Mouse (Mus musculus) liver, embryonic 11.5 days (tissue): ENCODE measurements around the gene Maats1. TPM values are rescaled to one million over a fixed set of nuclear protein-coding genes. Genes with fewer than 3 reads are reported as not detected.
A peak's percentile ranks its signal among the peaks of the same experiment; 100 is the strongest.

Experiments
- ATAC-seq: fragments of 200-750 bp; cut with Nextera tagmentation; replicated peaks from 2 replicates; pipeline ENCODE4 v1.8.0; 2017; ENCODE audit warnings: moderate number of reproducible peaks, mild to moderate bottlenecking, moderate TSS enrichment, moderate library complexity; ENCODE audit not compliant: low FRiP score
- DNase-seq: peaks from one replicate; pipeline ENCODE4 v3.0.0-alpha.2; 2017; ENCODE audit warnings: low spot score
- H3K27ac ChIP-seq: fragments of 300-500 bp; sonication (generic); 2 replicates; pipeline ENCODE4 v1.5.1; 2014; ENCODE audit warnings: mild to moderate bottlenecking, low read depth, low read length, control low read depth
- H3K27me3 ChIP-seq: fragments of 300-500 bp; sonication (generic); replicated peaks from 2 replicates; pipeline ENCODE4 v1.6.1; 2014; ENCODE audit warnings: low read length, mixed read lengths; ENCODE audit not compliant: control insufficient read depth, insufficient read depth
- H3K36me3 ChIP-seq: fragments of 300-500 bp; sonication (generic); 2 replicates; pipeline ENCODE4 v1.6.1; 2014; ENCODE audit warnings: mild to moderate bottlenecking, low read length, moderate library complexity, mixed read lengths; ENCODE audit not compliant: control insufficient read depth, insufficient read depth
- H3K4me1 ChIP-seq: fragments of 300-500 bp; sonication (generic); replicated peaks from 2 replicates; pipeline ENCODE4 v1.6.1; 2014; ENCODE audit warnings: low read length, mixed read lengths; ENCODE audit not compliant: control insufficient read depth, insufficient read depth
- H3K4me2 ChIP-seq: fragments of 300-500 bp; sonication (generic); 2 replicates; pipeline ENCODE4 v1.6.1; 2014; ENCODE audit warnings: mild to moderate bottlenecking, control low read depth, moderate library complexity
- H3K4me3 ChIP-seq: fragments of 300-500 bp; sonication (generic); 2 replicates; pipeline ENCODE4 v1.5.1; 2014; ENCODE audit warnings: low read depth, low read length, control low read depth
- H3K9ac ChIP-seq: fragments of 300-500 bp; sonication (generic); 2 replicates; pipeline ENCODE4 v1.6.1; 2014; ENCODE audit warnings: low read depth, low read length, control low read depth
- H3K9me3 ChIP-seq: fragments of 300-500 bp; sonication (generic); 2 replicates; pipeline ENCODE4 v1.6.1; 2016; ENCODE audit warnings: low read length, inconsistent platforms, mixed read lengths; ENCODE audit not compliant: control insufficient read depth
- WGBS: fragments of 180-500 bp; shearing (Covaris S2); extraction: QIAGEN DNeasy Blood & Tissue Kit; methylation state at CpG from one replicate; pipeline ENCODE4 v1.1.7; 2014; 5-methylcytosine and 5-hydroxymethylcytosine counted together
- polyA plus RNA-seq: library from polyadenylated mRNA; unstranded; fragments of >200 nt; fragmentation: Nextera tagmentation; extraction: Ambion mirVana; gene quantifications from 2 replicates; pipeline ENCODE4 v1.2.1, GENCODE M21; 2014

Gene Maats1
- polyA plus RNA-seq, 1 experiment from 2014 or later, result 0.05 TPM

- ATAC-seq, result no peak
- 87% methylated on average over 3 of the region's 3 CpGs for WGBS
Measured at GRCm38 (mm10) chr16:38329340-38329739, 12.6 kb downstream of the Maats1 start.

DNA sequence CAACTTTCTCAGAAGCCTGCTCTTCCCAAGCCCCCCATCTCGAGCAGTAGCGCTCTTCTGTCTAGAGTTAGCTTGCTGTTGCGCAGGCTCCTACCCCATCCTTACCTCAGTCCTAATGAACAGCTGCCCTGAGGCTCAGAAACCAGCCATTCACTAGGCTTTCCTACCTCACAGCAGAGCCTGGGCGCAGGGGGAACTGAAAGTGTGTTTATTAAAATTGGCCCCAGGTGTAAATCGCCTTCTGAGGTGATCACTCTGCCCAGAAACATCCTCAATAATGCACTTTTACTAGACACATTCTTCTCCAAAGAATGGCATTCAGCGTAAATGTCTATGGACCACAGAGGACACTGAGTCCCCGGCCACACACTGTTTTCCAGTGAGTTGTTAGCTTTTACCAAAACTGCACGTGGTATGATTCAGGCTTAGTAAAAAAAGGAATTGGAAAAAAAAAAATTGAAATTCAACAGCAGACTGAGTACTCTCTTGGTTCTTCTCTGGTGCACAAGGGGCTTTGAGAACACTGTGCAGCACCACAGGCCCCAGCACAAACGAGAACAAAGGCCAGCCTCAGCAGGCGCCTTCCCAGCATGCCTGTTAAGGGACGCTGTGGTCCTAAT is 15.1 kb downstream of the Maats1 start:
- WGBS, result 83% methylated on average over 11 of the region's 11 CpGs
- DNase-seq (no peak), ATAC-seq (no peak)
- no peak overlapping the region for H3K27ac ChIP-seq
- no peaks in the 10 kb centered on the region for H3K4me1 ChIP-seq
- H3K9me3 ChIP-seq, result 0 out of 2 replicates have a peak, but pooled peaks cover 2% of the 10 kb centered on the region
- no peaks in the 10 kb centered on the region for H3K27me3 ChIP-seq
- H3K4me3 ChIP-seq, result no peak overlapping the region
- H3K4me2 ChIP-seq, result no peak overlapping the region
- no peak overlapping the region for H3K9ac ChIP-seq
- no peaks in the 10 kb centered on the region for H3K36me3 ChIP-seq

More at GRCm38 (mm10) chr16:38329340-38329739, 12.6 kb downstream of the Maats1 start:
- H3K27me3 ChIP-seq, result no peaks in the 10 kb centered on the region
- no peaks in the 10 kb centered on the region for H3K4me1 ChIP-seq
- H3K9me3 ChIP-seq, result 0 out of 2 replicates have a peak, but pooled peaks cover 2% of the 10 kb centered on the region
- no peak overlapping the region for H3K9ac ChIP-seq
- H3K4me2 ChIP-seq, result no peak overlapping the region
- H3K4me3 ChIP-seq, result no peak overlapping the region
- H3K36me3 ChIP-seq, result no peaks in the 10 kb centered on the region
- H3K27ac ChIP-seq, result no peak overlapping the region
- no peak for DNase-seq

DNA sequence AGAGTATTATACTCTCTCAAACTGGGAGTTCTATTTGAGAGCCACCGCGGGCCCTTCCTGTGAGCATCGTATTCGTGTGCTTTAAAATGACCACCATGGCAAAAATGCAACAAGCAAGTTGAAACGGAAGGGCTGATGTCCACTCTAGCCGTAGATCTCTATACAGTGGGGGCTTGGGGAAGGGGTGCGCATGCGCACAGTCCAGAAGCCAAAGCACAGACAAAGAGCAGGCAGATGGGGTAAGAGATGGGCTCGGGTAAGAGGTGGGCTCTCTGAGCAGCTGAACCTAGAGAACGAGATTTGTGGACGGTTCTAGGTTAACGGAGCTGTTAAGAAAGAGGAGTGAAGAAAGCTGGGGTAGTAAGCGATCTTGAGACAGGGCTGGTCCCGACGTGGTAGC is 17.6 kb downstream of the Maats1 start:
- no peak overlapping the region for H3K9ac ChIP-seq
- no peaks in the 10 kb centered on the region for H3K4me1 ChIP-seq
- H3K9me3 ChIP-seq, result 0 out of 2 replicates have a peak, but pooled peaks cover 1% of the 10 kb centered on the region
- no peaks in the 10 kb centered on the region for H3K36me3 ChIP-seq
- H3K27me3 ChIP-seq, result no peaks in the 10 kb centered on the region
- no peak for DNase-seq
- no peak overlapping the region for H3K4me3 ChIP-seq
- no peak for ATAC-seq
- 85% methylated on average over 15 of the region's 15 CpGs for WGBS
- no peak overlapping the region for H3K27ac ChIP-seq
- H3K4me2 ChIP-seq, result no peak overlapping the region

DNA sequence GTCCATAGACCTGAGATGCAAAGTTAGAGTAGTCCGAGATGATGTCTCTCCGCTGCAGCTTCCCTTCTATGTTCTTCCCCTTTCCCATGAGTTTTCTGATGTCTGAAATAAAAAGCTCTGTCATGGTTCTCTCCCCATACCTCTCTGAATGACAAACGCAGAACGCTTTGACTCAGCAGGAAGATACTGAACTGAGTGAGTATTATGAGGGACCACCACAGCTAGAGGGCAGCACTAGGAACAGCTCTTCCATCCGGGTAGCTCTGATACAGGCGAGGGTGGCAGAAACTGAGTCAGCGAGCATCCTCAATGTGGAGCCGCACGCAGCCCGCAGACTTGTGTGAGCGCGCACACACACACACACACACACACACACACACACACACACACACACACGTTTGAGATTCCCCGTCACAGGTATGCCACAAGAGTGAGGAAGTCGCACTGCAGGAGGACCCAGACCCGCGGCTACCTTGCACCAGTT is 20.4 kb downstream of the Maats1 start:
- no peaks in the 10 kb centered on the region for H3K9me3 ChIP-seq
- DNase-seq (no peak), ATAC-seq (no peak)
- no peak overlapping the region for H3K27ac ChIP-seq
- H3K4me1 ChIP-seq, result no peaks in the 10 kb centered on the region
- no peak overlapping the region for H3K9ac ChIP-seq
- peak overlapping the region; percentile 46 for H3K4me2 ChIP-seq
- no peak overlapping the region for H3K4me3 ChIP-seq
- WGBS, result 24% methylated on average over 17 of the region's 17 CpGs
- no peaks in the 10 kb centered on the region for H3K27me3 ChIP-seq
- H3K36me3 ChIP-seq, result no peaks in the 10 kb centered on the region

DNA sequence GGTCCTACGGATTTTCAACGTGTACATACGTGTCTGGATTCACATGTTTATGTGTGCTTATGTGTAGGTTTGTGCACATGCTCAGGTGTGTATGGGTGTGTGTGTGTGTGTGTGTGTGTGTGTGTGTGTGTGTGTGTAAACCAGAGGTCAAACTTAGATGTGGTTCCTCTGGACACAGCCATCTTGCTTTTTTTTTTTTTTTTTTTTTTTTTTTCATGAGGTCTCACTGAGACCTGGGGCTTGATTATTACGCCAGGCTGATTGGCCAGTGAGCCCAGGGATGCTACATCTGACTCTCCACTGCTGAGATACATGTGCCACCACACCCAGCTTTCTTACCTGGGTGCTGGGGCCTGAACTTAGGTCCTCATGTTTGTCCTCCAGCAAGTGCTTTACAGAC is 22.9 kb downstream of the Maats1 start:
- Histone ChIP-seq H3K9ac (no peak overlapping the region), H3K36me3 (no peaks in the 10 kb centered on the region), H3K9me3 (no peaks in the 10 kb centered on the region), H3K27me3 (no peaks in the 10 kb centered on the region), H3K4me2 (no peak overlapping the region), H3K4me3 (no peak overlapping the region), H3K4me1 (no peaks in the 10 kb centered on the region), H3K27ac (no peak overlapping the region)
- DNase-seq (no peak), ATAC-seq (no peak)
- 80% methylated on average over 4 of the region's 4 CpGs for WGBS

DNA sequence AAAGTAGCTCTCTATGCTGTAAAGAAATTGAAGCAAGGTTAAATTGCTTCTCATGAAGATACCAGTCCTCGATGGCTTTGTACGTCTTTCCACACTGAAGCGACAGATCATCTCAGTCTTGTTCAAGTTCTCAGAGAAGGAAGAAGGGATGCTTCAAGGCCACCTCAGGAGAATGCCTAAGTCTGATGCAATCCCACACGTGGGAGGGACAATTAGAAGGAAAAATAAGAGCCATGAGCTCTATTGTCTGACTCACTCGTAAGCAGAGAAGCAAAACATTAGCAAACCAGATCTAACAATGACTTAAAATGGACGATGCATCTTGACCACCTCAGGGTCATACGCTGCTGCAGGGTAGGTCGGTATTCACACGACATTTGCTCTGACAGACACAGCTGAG is 23.5 kb downstream of the Maats1 start:
- ATAC-seq, result no peak

GRCm38 (mm10) chr16:38308195-38308594 is 33.7 kb downstream of the Maats1 start:
- 86% methylated on average over 11 of the region's 11 CpGs for WGBS
- DNase-seq (no peak), ATAC-seq (no peak)
- H3K27ac ChIP-seq, result no peak overlapping the region
- H3K4me2 ChIP-seq, result no peak overlapping the region
- no peaks in the 10 kb centered on the region for H3K9me3 ChIP-seq
- no peaks in the 10 kb centered on the region for H3K4me1 ChIP-seq
- H3K9ac ChIP-seq, result no peak overlapping the region
- H3K36me3 ChIP-seq, result no peaks in the 10 kb centered on the region
- no peak overlapping the region for H3K4me3 ChIP-seq
- no peaks in the 10 kb centered on the region for H3K27me3 ChIP-seq

More for the DNA sequence above, 23.5 kb downstream of the Maats1 start:
- Histone ChIP-seq H3K9ac (no peak overlapping the region), H3K4me2 (no peak overlapping the region), H3K4me1 (no peaks in the 10 kb centered on the region), H3K36me3 (no peaks in the 10 kb centered on the region), H3K4me3 (no peak overlapping the region), H3K27me3 (no peaks in the 10 kb centered on the region), H3K9me3 (no peaks in the 10 kb centered on the region), H3K27ac (no peak overlapping the region)
- 74% methylated on average over 9 of the region's 9 CpGs for whole genome bisulfite sequencing
- no peak for DNase-seq

- H3K4me3 ChIP-seq, result no peak overlapping the region
- H3K4me1 ChIP-seq, result no peaks in the 10 kb centered on the region
- no peak overlapping the region for H3K9ac ChIP-seq
- 60% methylated on average over 7 of the region's 7 CpGs for WGBS
- H3K27ac ChIP-seq, result no peak overlapping the region
- no peak for ATAC-seq
- no peak for DNase-seq
- H3K4me2 ChIP-seq, result no peak overlapping the region
- no peaks in the 10 kb centered on the region for H3K27me3 ChIP-seq
- H3K36me3 ChIP-seq, result no peaks in the 10 kb centered on the region
- H3K9me3 ChIP-seq, result no peaks in the 10 kb centered on the region
Measured at GRCm38 (mm10) chr16:38307651-38308050, 34.3 kb downstream of the Maats1 start.

GRCm38 (mm10) chr16:38307221-38307605 is 34.7 kb downstream of the Maats1 start:
- H3K4me2 ChIP-seq, result no peak overlapping the region
- no peaks in the 10 kb centered on the region for H3K36me3 ChIP-seq
- ATAC-seq (no peak), DNase-seq (no peak)
- H3K4me1 ChIP-seq, result no peaks in the 10 kb centered on the region
- 69% methylated on average over 5 of the region's 5 CpGs for WGBS
- H3K9ac ChIP-seq, result no peak overlapping the region
- no peak overlapping the region for H3K4me3 ChIP-seq
- no peaks in the 10 kb centered on the region for H3K9me3 ChIP-seq
- no peaks in the 10 kb centered on the region for H3K27me3 ChIP-seq
- H3K27ac ChIP-seq, result no peak overlapping the region
